Mouse (Mus musculus): Measurements from ENCODE around the gene Fem1a. TPM values are rescaled to one million over a fixed set of nuclear protein-coding genes. Genes with fewer than 3 reads are reported as not detected.

Fem1a gene
- polyA plus RNA-seq, 1 experiment = 10.8 TPM

DNA sequence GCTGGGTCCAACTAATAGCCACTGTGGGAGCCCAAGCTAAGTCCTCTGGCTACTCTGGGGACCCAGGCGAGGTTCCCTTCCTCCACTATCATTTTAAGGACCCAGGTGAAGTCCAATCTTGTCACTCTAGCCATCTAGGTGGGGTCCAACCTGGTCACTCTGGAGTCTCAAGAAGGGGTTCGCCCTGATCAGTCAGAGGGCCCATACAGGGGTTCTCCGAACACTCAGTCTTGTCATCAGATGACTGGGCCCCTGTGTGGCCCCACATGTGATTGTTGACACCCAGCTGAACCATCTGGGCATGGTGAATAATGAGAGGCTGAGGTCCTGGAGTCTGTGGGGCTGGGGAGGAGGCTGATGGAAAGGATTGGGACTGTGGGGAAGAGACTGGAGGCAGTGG is 13.1 kb downstream of the Fem1a start:
- WGBS = 73% methylated on average over 3 of the region's 3 CpGs
- TF ChIP-seq CTCF (IDR thresholded peaks at IDR 0.05; ENCODE audit: control insufficient read depth, insufficient read depth, low read length) = no peak
- TF ChIP-seq POLR2A (IDR thresholded peaks at IDR 0.05; ENCODE audit: borderline replicate concordance, control insufficient read depth, low read depth, low read length) = no peak
- Histone ChIP-seq H3K4me3 (replicated peaks; ENCODE audit: control insufficient read depth, low read depth, low read length) (no peak overlapping the region), H3K4me1 (ENCODE audit: control insufficient read depth, insufficient read depth, low read length) (peaks cover 4% of the 10 kb centered on the region), H3K27ac (ENCODE audit: control insufficient read depth, insufficient read depth, low read depth, low read length, poor library complexity) (peak overlapping the region; percentile 49; the same call in 1 of the 2 replicates)

GRCm38 (mm10) chr17:56271609-56272253 is 15.1 kb downstream of the Fem1a start:
- H3K27ac ChIP-seq (ENCODE audit: control insufficient read depth, insufficient read depth, low read depth, low read length, poor library complexity) = no peak overlapping the region
- WGBS = 88% methylated on average over 12 of the region's 12 CpGs
- no peak for TF ChIP-seq POLR2A (IDR thresholded peaks at IDR 0.05; ENCODE audit: borderline replicate concordance, control insufficient read depth, low read depth, low read length)
- no peak for TF ChIP-seq CTCF (IDR thresholded peaks at IDR 0.05; ENCODE audit: control insufficient read depth, insufficient read depth, low read length)
- H3K4me1 ChIP-seq (ENCODE audit: control insufficient read depth, insufficient read depth, low read length) = no peaks in the 10 kb centered on the region
- no peak overlapping the region for H3K4me3 ChIP-seq (replicated peaks; ENCODE audit: control insufficient read depth, low read depth, low read length)

DNA sequence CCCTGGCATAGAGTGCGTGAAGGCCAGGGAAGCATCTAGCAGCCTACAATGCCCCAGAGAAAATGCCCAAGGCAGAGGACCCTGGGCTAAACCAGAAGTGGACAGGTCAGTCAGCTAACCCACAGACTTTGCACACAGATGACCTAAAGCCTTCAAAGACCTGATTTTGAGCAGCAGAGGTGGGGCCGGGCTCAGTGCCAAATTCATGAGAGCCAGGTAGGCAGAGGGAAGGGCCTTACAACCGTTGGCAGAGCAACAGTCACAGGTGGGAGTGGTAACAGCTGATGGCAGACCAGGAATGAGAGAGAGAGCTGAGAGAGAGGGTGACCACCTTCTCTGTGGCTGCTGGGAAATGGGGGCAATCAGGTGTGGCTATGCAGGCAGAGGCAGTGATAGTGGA is 16.0 kb downstream of the Fem1a start:
- WGBS = 77% methylated on average over 3 of the region's 3 CpGs

GRCm38 (mm10) chr17:56273482-56273881 is 16.9 kb downstream of the Fem1a start:
- 85% methylated on average over 7 of the region's 7 CpGs for WGBS
- TF ChIP-seq CTCF (IDR thresholded peaks at IDR 0.05; ENCODE audit: control insufficient read depth, insufficient read depth, low read length) (no peak), POLR2A (IDR thresholded peaks at IDR 0.05; ENCODE audit: borderline replicate concordance, control insufficient read depth, low read depth, low read length) (no peak)
- Histone ChIP-seq H3K4me3 (replicated peaks; ENCODE audit: control insufficient read depth, low read depth, low read length) (no peak overlapping the region), H3K4me1 (ENCODE audit: control insufficient read depth, insufficient read depth, low read length) (no peaks in the 10 kb centered on the region; the same call in 1 of the 2 replicates), H3K27ac (ENCODE audit: control insufficient read depth, insufficient read depth, low read depth, low read length, poor library complexity) (no peak overlapping the region)

More for the DNA sequence above, 16.0 kb downstream of the Fem1a start:
- Histone ChIP-seq H3K4me3 (replicated peaks; ENCODE audit: control insufficient read depth, low read depth, low read length) (no peak overlapping the region), H3K4me1 (ENCODE audit: control insufficient read depth, insufficient read depth, low read length) (no peaks in the 10 kb centered on the region; the same call in 1 of the 2 replicates), H3K27ac (ENCODE audit: control insufficient read depth, insufficient read depth, low read depth, low read length, poor library complexity) (no peak overlapping the region)
- no peak for TF ChIP-seq POLR2A (IDR thresholded peaks at IDR 0.05; ENCODE audit: borderline replicate concordance, control insufficient read depth, low read depth, low read length)
- TF ChIP-seq CTCF (IDR thresholded peaks at IDR 0.05; ENCODE audit: control insufficient read depth, insufficient read depth, low read length) = no peak

GRCm38 (mm10) chr17:56273986-56274385 is 17.4 kb downstream of the Fem1a start:
- WGBS = 79% methylated on average over 5 of the region's 5 CpGs
- H3K27ac ChIP-seq (ENCODE audit: control insufficient read depth, insufficient read depth, low read depth, low read length, poor library complexity) = no peak overlapping the region
- no peak overlapping the region for H3K4me3 ChIP-seq (replicated peaks; ENCODE audit: control insufficient read depth, low read depth, low read length)
- no peaks in the 10 kb centered on the region; the same call in 1 of the 2 replicates for H3K4me1 ChIP-seq (ENCODE audit: control insufficient read depth, insufficient read depth, low read length)
- no peak for TF ChIP-seq POLR2A (IDR thresholded peaks at IDR 0.05; ENCODE audit: borderline replicate concordance, control insufficient read depth, low read depth, low read length)
- no peak for TF ChIP-seq CTCF (IDR thresholded peaks at IDR 0.05; ENCODE audit: control insufficient read depth, insufficient read depth, low read length)

- H3K4me1 ChIP-seq (ENCODE audit: control insufficient read depth, insufficient read depth, low read length) = no peaks in the 10 kb centered on the region; the same call in 1 of the 2 replicates
- H3K4me3 ChIP-seq (replicated peaks; ENCODE audit: control insufficient read depth, low read depth, low read length) = peak overlapping the region; percentile 68
- no peak for TF ChIP-seq CTCF (IDR thresholded peaks at IDR 0.05; ENCODE audit: control insufficient read depth, insufficient read depth, low read length)
- no peak for TF ChIP-seq POLR2A (IDR thresholded peaks at IDR 0.05; ENCODE audit: borderline replicate concordance, control insufficient read depth, low read depth, low read length)
- 15% methylated on average over 5 of the region's 5 CpGs for WGBS
- peak overlapping the region; percentile 63 for H3K27ac ChIP-seq (ENCODE audit: control insufficient read depth, insufficient read depth, low read depth, low read length, poor library complexity)
Observed at GRCm38 (mm10) chr17:56275842-56276480, 19.4 kb downstream of the Fem1a start.

DNA sequence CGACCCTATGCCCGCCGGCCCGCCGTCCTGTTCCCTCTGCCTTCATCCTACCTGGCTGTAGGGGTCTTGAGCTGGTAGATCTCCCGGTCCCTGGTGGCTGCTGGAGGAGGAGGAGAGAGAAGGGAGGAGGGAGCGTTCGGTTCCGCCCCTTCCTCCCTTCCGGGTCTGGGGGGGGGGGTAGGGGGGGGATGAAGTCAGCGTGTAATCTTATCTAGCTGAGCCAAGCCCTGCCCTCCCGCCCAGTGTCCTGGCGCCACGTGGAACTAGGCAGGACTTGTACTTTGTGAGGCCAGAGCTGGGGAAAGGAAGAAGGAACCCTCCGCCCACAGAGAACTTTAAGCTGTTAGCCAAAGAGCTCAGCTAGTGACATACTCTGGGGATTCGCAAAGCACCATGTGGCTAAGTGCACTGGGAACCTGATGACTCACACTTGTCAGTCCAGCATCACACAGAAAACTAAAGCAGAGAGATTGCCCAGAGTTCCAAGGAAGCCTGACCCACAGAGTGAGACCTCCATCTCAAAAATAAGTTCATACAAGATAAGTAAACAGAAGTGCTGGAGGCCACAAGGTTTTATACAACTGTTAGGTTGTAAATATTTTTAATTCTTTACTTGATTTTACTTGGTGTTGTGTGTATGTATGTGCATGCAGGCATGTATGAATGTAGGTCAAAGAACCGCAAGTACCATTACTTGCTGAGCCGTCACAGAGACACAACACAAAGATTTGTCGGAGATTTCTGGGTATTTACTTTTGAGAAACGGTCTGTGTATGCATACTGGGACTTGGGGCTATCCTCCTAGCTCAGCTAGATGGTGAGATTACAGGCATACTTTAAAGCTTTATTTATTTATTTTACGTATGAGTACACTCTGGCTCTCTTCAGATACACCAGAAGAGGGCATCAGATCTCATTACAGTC is 20.3 kb downstream of the Fem1a start, which contains the start of gene Ticam1:
Gene Ticam1 (minus strand): TSS at position 144 of the 924 bp plus-strand sequence.
- peak; percentile 54; the same call in 1 of the 2 replicates for TF ChIP-seq POLR2A (IDR thresholded peaks at IDR 0.05; ENCODE audit: borderline replicate concordance, control insufficient read depth, low read depth, low read length)
- TF ChIP-seq CTCF (IDR thresholded peaks at IDR 0.05; ENCODE audit: control insufficient read depth, insufficient read depth, low read length) = no peak
- peak within 1 kb of the TSS; percentile 63 for H3K27ac ChIP-seq (ENCODE audit: control insufficient read depth, insufficient read depth, low read depth, low read length, poor library complexity)
- H3K4me3 ChIP-seq (replicated peaks; ENCODE audit: control insufficient read depth, low read depth, low read length) = peak within 1 kb of the TSS; percentile 68
- no peaks in the 10 kb centered on the region; the same call in 1 of the 2 replicates for H3K4me1 ChIP-seq (ENCODE audit: control insufficient read depth, insufficient read depth, low read length)
- WGBS = 3% methylated on average over 20 of the region's 21 CpGs

DNA sequence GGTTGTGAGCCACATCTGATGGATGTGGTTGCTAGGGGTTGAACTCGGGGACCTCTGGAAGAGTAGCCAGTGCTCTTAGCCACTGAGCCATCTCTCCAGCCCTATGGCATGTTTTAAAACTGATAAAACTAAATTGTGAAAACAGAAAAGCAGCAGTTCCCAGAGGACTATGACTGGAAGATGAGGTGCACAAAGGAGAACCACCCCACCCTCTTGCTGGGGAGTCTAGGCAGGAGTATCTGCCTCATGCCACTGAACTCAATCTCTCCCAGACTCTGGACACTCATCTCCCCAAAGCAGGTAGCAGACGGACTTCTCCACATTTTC is 20.9 kb downstream of the Fem1a start:
- Histone ChIP-seq H3K4me3 (replicated peaks; ENCODE audit: control insufficient read depth, low read depth, low read length) (no peak overlapping the region), H3K27ac (ENCODE audit: control insufficient read depth, insufficient read depth, low read depth, low read length, poor library complexity) (no peak overlapping the region), H3K4me1 (ENCODE audit: control insufficient read depth, insufficient read depth, low read length) (no peaks in the 10 kb centered on the region; the same call in 1 of the 2 replicates)
- TF ChIP-seq CTCF (IDR thresholded peaks at IDR 0.05; ENCODE audit: control insufficient read depth, insufficient read depth, low read length) (no peak), POLR2A (IDR thresholded peaks at IDR 0.05; ENCODE audit: borderline replicate concordance, control insufficient read depth, low read depth, low read length) (no peak)
- 35% methylated on average over 2 of the region's 2 CpGs for WGBS
